Mouse (Mus musculus): Measurements from ENCODE around the gene Runx1. TPM values are rescaled to one million over a fixed set of nuclear protein-coding genes. Genes with fewer than 3 reads are reported as not detected.

The Runx1 gene
- polyA plus RNA-seq, 1 experiment, result 0.83 TPM

GRCm38 (mm10) chr16:92760091-92760490 lies 65.9 kb downstream of the Runx1 start:
- H3K27ac ChIP-seq (replicated peaks; ENCODE audit: low read depth, low read length), result no peak overlapping the region
- H3K4me1 ChIP-seq (ENCODE audit: control insufficient read depth, insufficient read depth, insufficient read length, low read length), result no peaks in the 10 kb centered on the region
- no peak overlapping the region for H3K4me3 ChIP-seq (ENCODE audit: insufficient read depth, low read depth, low read length)

DNA sequence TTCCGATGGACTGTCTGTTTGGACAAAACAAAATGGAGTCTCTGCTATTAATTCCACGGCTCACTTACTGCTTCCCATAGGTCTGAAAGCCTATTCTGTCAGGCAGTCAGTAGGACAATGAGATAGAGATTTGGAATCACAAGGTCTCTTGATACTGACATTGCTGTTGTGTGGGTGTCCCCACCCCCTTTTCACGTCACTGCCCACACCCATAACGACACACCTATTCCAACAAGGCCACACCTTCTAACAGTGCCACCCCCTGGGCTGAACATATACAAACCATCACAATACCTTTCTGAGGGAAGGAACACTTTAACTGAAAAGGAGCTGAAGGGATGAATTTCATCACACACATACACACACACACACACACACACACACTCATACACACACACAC lies 68.4 kb downstream of the Runx1 start:
- Histone ChIP-seq H3K4me3 (ENCODE audit: insufficient read depth, low read depth, low read length) (no peak overlapping the region), H3K27ac (replicated peaks; ENCODE audit: low read depth, low read length) (no peak overlapping the region), H3K4me1 (ENCODE audit: control insufficient read depth, insufficient read depth, insufficient read length, low read length) (no peaks in the 10 kb centered on the region)

DNA sequence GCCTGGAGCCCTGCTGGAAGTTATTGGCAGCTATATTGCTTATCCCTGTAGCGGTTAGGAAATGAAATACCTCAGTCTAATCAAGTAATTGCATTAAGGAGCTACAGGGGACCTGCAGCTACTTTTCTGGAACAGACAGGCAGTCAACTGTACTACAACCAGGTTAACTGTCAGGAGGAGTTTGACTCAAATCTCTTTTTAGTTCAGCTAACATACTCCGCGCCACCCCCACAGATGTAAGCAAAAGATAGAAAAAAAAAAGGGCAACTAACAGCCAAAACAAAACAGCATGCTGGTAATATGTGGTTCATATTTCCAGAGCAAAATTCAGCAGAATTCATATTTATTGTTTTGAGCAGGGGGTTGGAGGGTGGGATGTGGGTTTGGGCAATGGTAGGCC lies 72.0 kb downstream of the Runx1 start:
- no peak overlapping the region for H3K4me3 ChIP-seq (ENCODE audit: insufficient read depth, low read depth, low read length)
- no peaks in the 10 kb centered on the region for H3K4me1 ChIP-seq (ENCODE audit: control insufficient read depth, insufficient read depth, insufficient read length, low read length)
- no peak overlapping the region for H3K27ac ChIP-seq (replicated peaks; ENCODE audit: low read depth, low read length)

GRCm38 (mm10) chr16:92753139-92753538 lies 72.8 kb downstream of the Runx1 start:
- Histone ChIP-seq H3K4me3 (ENCODE audit: insufficient read depth, low read depth, low read length) (no peak overlapping the region), H3K4me1 (ENCODE audit: control insufficient read depth, insufficient read depth, insufficient read length, low read length) (no peaks in the 10 kb centered on the region), H3K27ac (replicated peaks; ENCODE audit: low read depth, low read length) (no peak overlapping the region)

GRCm38 (mm10) chr16:92748272-92748671 lies 77.7 kb downstream of the Runx1 start:
- Histone ChIP-seq H3K4me1 (ENCODE audit: control insufficient read depth, insufficient read depth, insufficient read length, low read length) (no peaks in the 10 kb centered on the region), H3K27ac (replicated peaks; ENCODE audit: low read depth, low read length) (no peak overlapping the region)

GRCm38 (mm10) chr16:92747062-92747461 lies 78.9 kb downstream of the Runx1 start:
- Histone ChIP-seq H3K27ac (replicated peaks; ENCODE audit: low read depth, low read length) (no peak overlapping the region), H3K4me1 (ENCODE audit: control insufficient read depth, insufficient read depth, insufficient read length, low read length) (no peaks in the 10 kb centered on the region), H3K4me3 (ENCODE audit: insufficient read depth, low read depth, low read length) (no peak overlapping the region)

More at GRCm38 (mm10) chr16:92748272-92748671, 77.7 kb downstream of the Runx1 start:
- H3K4me3 ChIP-seq (ENCODE audit: insufficient read depth, low read depth, low read length), result no peak overlapping the region

- no peak overlapping the region for H3K4me3 ChIP-seq (ENCODE audit: insufficient read depth, low read depth, low read length)
- no peak overlapping the region for H3K27ac ChIP-seq (replicated peaks; ENCODE audit: low read depth, low read length)
These were observed 80.7 kb downstream of the Runx1 start for GRCm38 (mm10) chr16:92745239-92745638.

GRCm38 (mm10) chr16:92744172-92744777 lies 81.7 kb downstream of the Runx1 start:
- H3K27ac ChIP-seq (replicated peaks; ENCODE audit: low read depth, low read length), result no peak overlapping the region
- no peak overlapping the region for H3K4me3 ChIP-seq (ENCODE audit: insufficient read depth, low read depth, low read length)
- no peaks in the 10 kb centered on the region for H3K4me1 ChIP-seq (ENCODE audit: control insufficient read depth, insufficient read depth, insufficient read length, low read length)

More at GRCm38 (mm10) chr16:92745239-92745638, 80.7 kb downstream of the Runx1 start:
- H3K4me1 ChIP-seq (ENCODE audit: control insufficient read depth, insufficient read depth, insufficient read length, low read length), result no peaks in the 10 kb centered on the region

- no peak overlapping the region for H3K27ac ChIP-seq (replicated peaks; ENCODE audit: low read depth, low read length)
- no peaks in the 10 kb centered on the region for H3K4me1 ChIP-seq (ENCODE audit: control insufficient read depth, insufficient read depth, insufficient read length, low read length)
- H3K4me3 ChIP-seq (ENCODE audit: insufficient read depth, low read depth, low read length), result no peak overlapping the region
These were observed 82.2 kb downstream of the Runx1 start for GRCm38 (mm10) chr16:92743755-92744154.

GRCm38 (mm10) chr16:92741342-92741741 lies 84.6 kb downstream of the Runx1 start:
- Histone ChIP-seq H3K4me1 (ENCODE audit: control insufficient read depth, insufficient read depth, insufficient read length, low read length) (no peaks in the 10 kb centered on the region), H3K4me3 (ENCODE audit: insufficient read depth, low read depth, low read length) (no peak overlapping the region), H3K27ac (replicated peaks; ENCODE audit: low read depth, low read length) (no peak overlapping the region)

- H3K27ac ChIP-seq (replicated peaks; ENCODE audit: low read depth, low read length), result no peak overlapping the region
- no peak overlapping the region for H3K4me3 ChIP-seq (ENCODE audit: insufficient read depth, low read depth, low read length)
- H3K4me1 ChIP-seq (ENCODE audit: control insufficient read depth, insufficient read depth, insufficient read length, low read length), result no peaks in the 10 kb centered on the region
These were observed 85.4 kb downstream of the Runx1 start for GRCm38 (mm10) chr16:92740541-92740940.

- no peaks in the 10 kb centered on the region for H3K4me1 ChIP-seq (ENCODE audit: control insufficient read depth, insufficient read depth, insufficient read length, low read length)
- H3K27ac ChIP-seq (replicated peaks; ENCODE audit: low read depth, low read length), result no peak overlapping the region
- H3K4me3 ChIP-seq (ENCODE audit: insufficient read depth, low read depth, low read length), result no peak overlapping the region
These were observed 86.0 kb downstream of the Runx1 start for GRCm38 (mm10) chr16:92739997-92740396.

- H3K4me1 ChIP-seq (ENCODE audit: control insufficient read depth, insufficient read depth, insufficient read length, low read length), result no peaks in the 10 kb centered on the region
- no peak overlapping the region for H3K27ac ChIP-seq (replicated peaks; ENCODE audit: low read depth, low read length)
- no peak overlapping the region for H3K4me3 ChIP-seq (ENCODE audit: insufficient read depth, low read depth, low read length)
These were observed 86.7 kb downstream of the Runx1 start for GRCm38 (mm10) chr16:92739071-92739793.

- no peak overlapping the region for H3K4me3 ChIP-seq (ENCODE audit: insufficient read depth, low read depth, low read length)
- H3K27ac ChIP-seq (replicated peaks; ENCODE audit: low read depth, low read length), result no peak overlapping the region
- no peaks in the 10 kb centered on the region for H3K4me1 ChIP-seq (ENCODE audit: control insufficient read depth, insufficient read depth, insufficient read length, low read length)
These were observed 87.4 kb downstream of the Runx1 start for GRCm38 (mm10) chr16:92738476-92739010.

DNA sequence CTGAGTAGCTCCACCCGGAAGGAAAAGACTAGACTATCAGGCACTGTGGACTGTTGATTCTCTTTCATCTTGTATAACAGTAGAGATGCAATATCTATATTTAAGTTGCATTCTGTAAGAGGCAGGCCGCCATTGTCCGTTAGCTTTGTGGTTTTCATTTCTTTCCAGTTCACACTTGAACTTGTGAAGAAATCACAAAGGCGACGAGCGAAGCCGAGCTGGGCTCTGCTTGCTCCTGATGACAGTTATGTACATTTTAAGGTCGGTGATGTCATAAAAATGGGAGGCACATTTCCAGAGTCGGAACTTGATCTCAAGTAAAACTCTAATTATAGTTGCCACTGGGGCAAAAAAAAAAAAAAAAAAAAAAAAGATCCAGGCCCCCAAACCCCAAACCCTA lies 99.1 kb downstream of the Runx1 start:
- no peak overlapping the region for H3K4me3 ChIP-seq (ENCODE audit: insufficient read depth, low read depth, low read length)
- no peak overlapping the region for H3K27ac ChIP-seq (replicated peaks; ENCODE audit: low read depth, low read length)
- H3K4me1 ChIP-seq (ENCODE audit: control insufficient read depth, insufficient read depth, insufficient read length, low read length), result no peaks in the 10 kb centered on the region

DNA sequence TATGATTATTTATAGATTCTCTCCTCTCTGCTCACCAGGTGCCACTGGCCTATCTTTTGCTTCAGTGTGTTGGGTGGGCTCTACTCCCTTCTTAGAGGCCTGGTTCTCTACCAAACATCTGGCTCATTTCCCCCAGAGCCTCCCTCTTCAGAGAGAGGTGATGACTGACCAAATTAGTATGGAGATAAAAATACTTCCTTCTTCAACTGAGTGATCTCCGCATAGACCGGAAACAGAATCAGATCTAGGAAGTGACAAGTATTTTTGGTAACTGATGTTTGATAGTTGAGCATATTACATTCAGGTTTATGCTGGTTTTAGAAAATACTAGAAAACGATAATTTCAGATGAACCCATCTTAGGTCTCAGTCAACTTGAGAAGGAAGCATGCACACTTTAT lies 101.4 kb downstream of the Runx1 start:
- H3K4me3 ChIP-seq (ENCODE audit: insufficient read depth, low read depth, low read length), result no peak overlapping the region
- no peaks in the 10 kb centered on the region for H3K4me1 ChIP-seq (ENCODE audit: control insufficient read depth, insufficient read depth, insufficient read length, low read length)
- no peak overlapping the region for H3K27ac ChIP-seq (replicated peaks; ENCODE audit: low read depth, low read length)

All from brown adipose tissue, adult 24 weeks (tissue).